Mouse (Mus musculus) CH12.LX (cell line): ENCODE data around the gene Tcte1. TPM values are rescaled to one million over a fixed set of nuclear protein-coding genes. Genes with fewer than 3 reads are reported as not detected.
A peak's percentile ranks its signal among the peaks of the same experiment; 100 is the strongest.

Experiments used
- DNase-seq: peaks from one replicate; pipeline ENCODE4 v3.0.0-alpha.2; 2013; ENCODE audit errors: extremely low read depth
- H3K27ac ChIP-seq: 2 replicates; pipeline ENCODE4 v1.5.1; 2012; ENCODE audit warnings: low read depth, mild to moderate bottlenecking, control low read depth, moderate library complexity; ENCODE audit not compliant: insufficient read depth
- H3K27me3 ChIP-seq: replicated peaks from 2 replicates; pipeline ENCODE3; 2012; ENCODE audit warnings: inconsistent platforms
- H3K36me3 ChIP-seq, 2 experiments: replicated peaks in 1 of 2; 2 replicates each; pipeline versions ENCODE3 to v1.6.1; 2012; ENCODE audit warnings: inconsistent platforms in 1 of 2, low read length in 1 of 2, mild to moderate bottlenecking in 1 of 2, mixed read lengths in 1 of 2, moderate library complexity in 1 of 2; ENCODE audit not compliant: control insufficient read depth in 1 of 2, insufficient read depth in 1 of 2
- H3K4me1 ChIP-seq, 2 experiments: 2 replicates each; pipeline ENCODE4 v1.6.1; 2012; ENCODE audit warnings: inconsistent platforms in 1 of 2, moderate library complexity in 1 of 2; ENCODE audit not compliant: insufficient read depth in 2 of 2, control insufficient read depth in 1 of 2
- H3K4me2 ChIP-seq: 2 replicates; pipeline ENCODE4 v1.6.1; 2012; ENCODE audit warnings: low read depth, mild to moderate bottlenecking, control low read depth; ENCODE audit not compliant: poor library complexity, insufficient read depth, severe bottlenecking
- H3K4me3 ChIP-seq, 3 experiments: fragments of 150-350 bp in 1 of 3; sonication (generic) in 1 of 3; replicated peaks in 1 of 3; 2 replicates each; pipeline versions ENCODE3 to v1.5.1; 2011 to 2012; ENCODE audit warnings: low read depth in 2 of 3, low read length in 2 of 3, mild to moderate bottlenecking in 2 of 3, moderate library complexity in 2 of 3, control low read depth in 1 of 3, improper control_type of control experiment in 1 of 3, inconsistent platforms in 1 of 3, mixed read lengths in 1 of 3; ENCODE audit not compliant: poor library complexity in 1 of 3
- H3K79me2 ChIP-seq: replicated peaks from 2 replicates; pipeline ENCODE4 v1.6.1; 2012; ENCODE audit warnings: mild to moderate bottlenecking, moderate library complexity; ENCODE audit not compliant: control insufficient read depth, poor library complexity, insufficient read depth, severe bottlenecking; ENCODE audit errors: extremely low read depth
- H3K9ac ChIP-seq: 2 replicates; pipeline ENCODE4 v1.6.1; 2012; ENCODE audit warnings: low read depth, mild to moderate bottlenecking, control low read depth, moderate library complexity; ENCODE audit not compliant: insufficient read depth
- H3K9me3 ChIP-seq: replicated peaks from 2 replicates; pipeline ENCODE3; 2012; ENCODE audit warnings: low read length, inconsistent platforms, mixed read lengths
- CHD1 ChIP-seq: IDR thresholded peaks from 2 replicates; pipeline ENCODE4 v1.6.1; 2012; ENCODE audit warnings: low read depth, low read length, improper control_type of control experiment, inconsistent platforms
- CHD2 ChIP-seq: IDR thresholded peaks from 2 replicates; pipeline ENCODE4 v1.6.1; 2011; ENCODE audit warnings: low read length, improper control_type of control experiment
- E2F4 ChIP-seq: IDR thresholded peaks from 2 replicates; pipeline ENCODE4 v1.6.1; 2011; ENCODE audit warnings: low read depth, low read length, improper control_type of control experiment; ENCODE audit not compliant: insufficient replicate concordance
- EP300 ChIP-seq: IDR thresholded peaks from 2 replicates; pipeline ENCODE4 v1.6.1; 2011; ENCODE audit warnings: low read length, improper control_type of control experiment
- ETS1 ChIP-seq: conservative IDR thresholded peaks from 2 replicates; pipeline ENCODE4 v1.6.1; 2012; ENCODE audit warnings: low read depth, mild to moderate bottlenecking, inconsistent platforms, low read length, improper control_type of control experiment, moderate library complexity
- IRF4 ChIP-seq: IDR thresholded peaks from 2 replicates; pipeline ENCODE4 v1.6.1; 2014; ENCODE audit warnings: low read depth, mild to moderate bottlenecking, inconsistent platforms, low read length, improper control_type of control experiment
- JUND ChIP-seq: conservative IDR thresholded peaks from 2 replicates; pipeline ENCODE4 v1.6.1; 2011; ENCODE audit warnings: low read depth, low read length, improper control_type of control experiment
- MAX ChIP-seq: IDR thresholded peaks from 2 replicates; pipeline ENCODE4 v1.6.1; 2011; ENCODE audit warnings: low read length, improper control_type of control experiment
- MYC ChIP-seq: IDR thresholded peaks from 2 replicates; pipeline ENCODE4 v1.6.1; 2011; ENCODE audit warnings: low read depth, mild to moderate bottlenecking, improper control_type of control experiment, low read length
- POLR2A ChIP-seq: IDR thresholded peaks from 2 replicates; pipeline ENCODE4 v1.6.1; 2011; ENCODE audit warnings: low read depth, mild to moderate bottlenecking, improper control_type of control experiment, low read length
- RAD21 ChIP-seq: IDR thresholded peaks from 2 replicates; pipeline ENCODE4 v1.6.1; 2011; ENCODE audit warnings: low read depth, mild to moderate bottlenecking, low read length, improper control_type of control experiment, moderate library complexity
- TBP ChIP-seq: conservative IDR thresholded peaks from 2 replicates; pipeline ENCODE4 v1.6.1; 2011; ENCODE audit warnings: low read depth, low read length, improper control_type of control experiment
- UBTF ChIP-seq: IDR thresholded peaks from 2 replicates; pipeline ENCODE4 v1.6.1; 2012; ENCODE audit warnings: low read depth, mild to moderate bottlenecking, inconsistent platforms, low read length, improper control_type of control experiment, moderate library complexity
- USF1 ChIP-seq: IDR thresholded peaks from 2 replicates; pipeline ENCODE4 v1.6.1; 2014; ENCODE audit warnings: low read depth, mild to moderate bottlenecking, inconsistent platforms, low read length, improper control_type of control experiment
- ZC3H11A ChIP-seq: IDR thresholded peaks from 2 replicates; pipeline ENCODE4 v1.6.1; 2012; ENCODE audit warnings: low read depth, mild to moderate bottlenecking, inconsistent platforms, low read length, improper control_type of control experiment
- ZKSCAN1 ChIP-seq: IDR thresholded peaks from 2 replicates; pipeline ENCODE4 v1.6.1; 2012; ENCODE audit warnings: low read depth, inconsistent platforms, low read length, improper control_type of control experiment, borderline replicate concordance
- ZNF384 ChIP-seq: IDR thresholded peaks from 2 replicates; pipeline ENCODE4 v1.6.1; 2012; ENCODE audit warnings: low read depth, low read length, improper control_type of control experiment, inconsistent platforms
- dilution Hi-C: fragments of 300-500 bp; cut with MboI; formaldehyde crosslinking; loops from 2 replicates; pipeline ENCODE4 v1.14.3; 2020; ENCODE audit warnings: low sequenced_read_pairs; ENCODE audit not compliant: extremely low pct_unique_long_range_greater_than_20kb, extremely low pct_ligation_motif_present
- in situ Hi-C: fragments of 300-500 bp; cut with MboI; formaldehyde crosslinking; loops from 3 replicates; pipeline ENCODE4 v1.14.3; 2019; ENCODE audit warnings: low sequenced_read_pairs, low pct_ligation_motif_present, low pct_unique_long_range_greater_than_20kb, mixed read lengths
- polyA plus RNA-seq: library from polyadenylated mRNA; unstranded; fragments of >175 nt; gene quantifications from 2 replicates; pipeline ENCODE4 v1.2.1, GENCODE M21; 2012; ENCODE audit warnings: low read depth; ENCODE audit not compliant: insufficient read length
- total RNA-seq, 2 experiments: library from RNA; depleted of rRNA; stranded (reverse); fragments of 300-350 nt in 1 of 2; fragments of >200 nt in 1 of 2; gene quantifications; 2 replicates each; pipeline ENCODE4 v1.2.3; 2012 to 2014

The Tcte1 gene
- total RNA-seq (2012; rRNA removed), result not detected in 2 replicates
- not detected in 2 replicates for total RNA-seq (2014; rRNA removed)
- not detected in 2 replicates for polyA plus RNA-seq

- no peak for TF ChIP-seq JUND
- TF ChIP-seq POLR2A, result no peak
- TF ChIP-seq ZC3H11A, result no peak
- TF ChIP-seq ETS1, result no peak
- no peak for TF ChIP-seq USF1
- Histone ChIP-seq H3K4me1 (no peaks in the 10 kb centered on the region), H3K27me3 (peaks cover 19% of the 10 kb centered on the region), H3K79me2 (no peaks in the 10 kb centered on the region), H3K9ac (no peak within 1 kb of the TSS), H3K4me3 (no peak within 1 kb of the TSS), H3K9me3 (no peaks in the 10 kb centered on the region), H3K27ac (no peak within 1 kb of the TSS), H3K4me2 (no peak within 1 kb of the TSS), H3K36me3 (peaks cover 24 to 33% of the 10 kb centered on the region in 2 experiments)
- dilution Hi-C loops, result no loop called here
- DNase-seq, result no peak
- in situ Hi-C loops, result no loop called here
Measured at GRCm38 (mm10) chr17:45523263-45523662, at the start of gene Tcte1. Gene Tcte1, plus strand, starts transcription at chr17:45523434.

- peaks cover 3 to 40% of the 10 kb centered on the region in 2 experiments; a peak in 2 of 4 replicates for H3K4me1 ChIP-seq
- no peaks in the 10 kb centered on the region for H3K79me2 ChIP-seq
- dilution Hi-C loops, result no loop called here
Measured at GRCm38 (mm10) chr17:45473667-45474066, 49.6 kb upstream of the Tcte1 start.

GRCm38 (mm10) chr17:45474146-45474545, 49.1 kb upstream of the Tcte1 start:
- no peak for DNase-seq
- dilution Hi-C loops (no loop called here), in situ Hi-C loops (no loop called here)
- no peak overlapping the region for H3K27ac ChIP-seq
- H3K9ac ChIP-seq, result peak overlapping the region; percentile 55; the same call in 1 of the 2 replicates
- no peak for TF ChIP-seq RAD21
- no peak for TF ChIP-seq CHD2
- peak; percentile 69 for TF ChIP-seq ZNF384
- no peak for TF ChIP-seq E2F4
- TF ChIP-seq EP300, result no peak
- TF ChIP-seq MAX, result no peak
- H3K36me3 ChIP-seq, result no peaks in the 10 kb centered on the region
- peaks cover 3 to 42% of the 10 kb centered on the region in 2 experiments; a peak in 2 of 4 replicates for H3K4me1 ChIP-seq
- H3K27me3 ChIP-seq, result peaks cover 6% of the 10 kb centered on the region
- H3K9me3 ChIP-seq, result no peaks in the 10 kb centered on the region
- peak overlapping the region; percentile 31; the same call in 1 of the 2 replicates for H3K4me2 ChIP-seq
- no peaks in the 10 kb centered on the region for H3K79me2 ChIP-seq
- H3K4me3 ChIP-seq, result peak overlapping the region; percentile 61 to 70 (median 70)

More at GRCm38 (mm10) chr17:45473667-45474066, 49.6 kb upstream of the Tcte1 start:
- Histone ChIP-seq H3K27ac (no peak overlapping the region), H3K9ac (no peak overlapping the region), H3K4me3 (no peak overlapping the region), H3K4me2 (no peak overlapping the region), H3K9me3 (no peaks in the 10 kb centered on the region), H3K36me3 (no peaks in the 10 kb centered on the region), H3K27me3 (peaks cover 6% of the 10 kb centered on the region)
- DNase-seq, result no peak
- no peak for TF ChIP-seq ETS1
- no peak for TF ChIP-seq TBP
- TF ChIP-seq ZC3H11A, result no peak
- no peak for TF ChIP-seq ZKSCAN1
- TF ChIP-seq MYC, result no peak
- TF ChIP-seq IRF4, result no peak
- TF ChIP-seq UBTF, result no peak
- no peak for TF ChIP-seq CHD1
- in situ Hi-C loops, result no loop called here
